Mouse (Mus musculus) lung, postnatal 14 days (tissue): Measurements from ENCODE around the gene Gtpbp8.

Experiments
- DNase-seq: peaks from one replicate; pipeline ENCODE4 v3.0.0; 2021

The Gtpbp8 gene

GRCm38 (mm10) chr16:44687719-44688420, 58.3 kb downstream of the Gtpbp8 start:
- DNase-seq = no peak

- no peak for DNase-seq
Measured at GRCm38 (mm10) chr16:44686991-44687718, 59.0 kb downstream of the Gtpbp8 start.
